12 mouse cellular contexts compared by ENCODE assay signal in genomic region chr15:83634076-83634475, GRCm38 (mm10). TPM values are rescaled to one million over a fixed set of nuclear protein-coding genes. Genes with fewer than 3 reads are reported as not detected.
A peak's percentile ranks its signal among the peaks of the same experiment; 100 is the strongest.
DNase-seq lines count a peak whose midpoint lies in the region; ATAC-seq and TF ChIP-seq lines count a peak whose summit lies in the region.
"Had no signal": no experiment of that assay in that cellular context is flagged by ENCODE, and none has a peak within 500 bp of the region (broad histone marks: within the 10 kb centered on the region; RNA-seq: fewer than 3 reads in every experiment).

No protein-coding gene starts in this region.

- no peaks in the 10 kb centered on the region for H3K9me3 ChIP-seq in kidney, embryonic 14.5 days (ENCODE audit: control insufficient read depth, low read length)

- peak; percentile 28 to 29 for DNase-seq in cerebellum, postnatal 14 days
- no peak for DNase-seq in cerebellum, adult 2 months
- peak; percentile 4 for DNase-seq in kidney, adult 9 months
- peak; percentile 4 for DNase-seq in 3T3-L1 (ENCODE audit: low read depth, low spot score)
- peak; percentile 31 for DNase-seq in brain, adult 2 months (ENCODE audit: low read depth, low spot score)
- DNase-seq in adrenal gland, adult 2 months: no peak
- DNase-seq in right cerebral cortex, postnatal 4 days: no peak
- DNase-seq: cerebellum, postnatal 36 days had no signal

- H3K27ac ChIP-seq in cerebellum, adult 2 months (ENCODE audit: insufficient read depth, low read length): no peak overlapping the region
- no peak overlapping the region for H3K27ac ChIP-seq in kidney, embryonic 14.5 days (ENCODE audit: low read depth, low read length)
- H3K27ac ChIP-seq: heart, embryonic 15.5 days; limb, embryonic 13.5 days; midbrain, embryonic 12.5 days had no signal

- no peak overlapping the region for H3K4me3 ChIP-seq in cerebellum, adult 2 months (replicated peaks; ENCODE audit: insufficient read depth, low read depth, low read length)
- no peak overlapping the region for H3K4me3 ChIP-seq in kidney, embryonic 14.5 days (ENCODE audit: low read length)
- H3K4me3 ChIP-seq: heart, embryonic 15.5 days; limb, embryonic 13.5 days; midbrain, embryonic 12.5 days had no signal

- ATAC-seq in kidney, embryonic 14.5 days (ENCODE audit: low FRiP score, low TSS enrichment): no peak

- H3K4me1 ChIP-seq in cerebellum, adult 2 months (ENCODE audit: control insufficient read depth, insufficient read depth, low read length): no peaks in the 10 kb centered on the region
- no peaks in the 10 kb centered on the region for H3K4me1 ChIP-seq in kidney, embryonic 14.5 days (ENCODE audit: control insufficient read depth, insufficient read depth, low read length)
- H3K4me1 ChIP-seq: midbrain, embryonic 12.5 days had no signal

- TF ChIP-seq CTCF in cerebellum, adult 2 months (IDR thresholded peaks at IDR 0.05; ENCODE audit: borderline replicate concordance, insufficient read depth, low read depth, low read length): no peak

- 18% methylated on average over 1 of the region's 1 CpGs for WGBS in cerebellum, adult 2 months
- WGBS in kidney, embryonic 14.5 days: 5% methylated on average over 1 of the region's 1 CpGs

- H3K4me2 ChIP-seq in kidney, embryonic 14.5 days (replicated peaks; ENCODE audit: low read depth, low read length): no peak overlapping the region
- H3K4me2 ChIP-seq: heart, embryonic 15.5 days; limb, embryonic 13.5 days; midbrain, embryonic 12.5 days had no signal

- no peaks in the 10 kb centered on the region for H3K27me3 ChIP-seq in cerebellum, adult 2 months (ENCODE audit: control insufficient read depth, insufficient read depth, low read length)
- no peaks in the 10 kb centered on the region for H3K27me3 ChIP-seq in kidney, embryonic 14.5 days (ENCODE audit: control insufficient read depth, insufficient read depth, low read length)
- H3K27me3 ChIP-seq: heart, embryonic 15.5 days; limb, embryonic 13.5 days; midbrain, embryonic 12.5 days had no signal

- TF ChIP-seq POLR2A in cerebellum, adult 2 months (IDR thresholded peaks at IDR 0.05; ENCODE audit: borderline replicate concordance, insufficient read depth, low read length): no peak

- no peaks in the 10 kb centered on the region for H3K36me3 ChIP-seq in kidney, embryonic 14.5 days (ENCODE audit: control insufficient read depth, insufficient read depth, low read length)

- H3K9ac ChIP-seq in kidney, embryonic 14.5 days (ENCODE audit: low read depth, low read length): no peak overlapping the region
- H3K9ac ChIP-seq: heart, embryonic 15.5 days; limb, embryonic 13.5 days; midbrain, embryonic 12.5 days had no signal

RNA-seq across cellular contexts. Expression of gene Ttll12, which starts 39.1 kb away (rescaled TPM):
- polyA plus RNA-seq in cerebellum, adult 2 months (2012; rRNA removed): 15.7 and 16.1 TPM in 2 replicates
- 34.6 and 42.3 TPM in 2 replicates for polyA plus RNA-seq in kidney, embryonic 14.5 days (2014; fragmentation: Nextera tagmentation; extraction: Ambion mirVana)
- 10 to 100 TPM; 31.7 to 46.2 TPM for total RNA-seq in adrenal gland, adult 2 months (2021)
- 47.4 and 48.0 TPM in 2 replicates for polyA plus RNA-seq in adrenal gland, adult 2 months (2012; rRNA removed)

Comparison
In these comparisons a context has a peak if more than half of its experiments do, and no peak if none do; other contexts are left out.
1. DNase-seq: peak in cerebellum, postnatal 14 days (2 of 2), kidney, adult 9 months (single experiment), 3T3-L1 (single experiment) and brain, adult 2 months (single experiment); none in cerebellum, adult 2 months (0 of 2), adrenal gland, adult 2 months (single experiment) and right cerebral cortex, postnatal 4 days (single experiment).